Mouse (Mus musculus) intestine, embryonic 16.5 days (tissue): ENCODE results near the gene Hes7. TPM values are rescaled to one million over a fixed set of nuclear protein-coding genes. Genes with fewer than 3 reads are reported as not detected.

ENCODE experiments used
- ATAC-seq: fragments of 200-750 bp; cut with Nextera tagmentation; 2 replicates; pipeline ENCODE4 v1.8.0; 2017; ENCODE audit warnings: moderate TSS enrichment, moderate library complexity
- H3K27ac ChIP-seq: fragments of 300-500 bp; sonication (generic); 2 replicates; pipeline ENCODE4 v1.5.1; 2014; ENCODE audit warnings: mild to moderate bottlenecking, low read length
- H3K27me3 ChIP-seq: fragments of 300-500 bp; sonication (generic); replicated peaks from 2 replicates; pipeline ENCODE4 v1.6.1; 2014; ENCODE audit warnings: low read length, control low read depth, mixed read lengths; ENCODE audit not compliant: control insufficient read depth, insufficient read depth
- H3K36me3 ChIP-seq: fragments of 300-500 bp; sonication (generic); 2 replicates; pipeline ENCODE4 v1.6.1; 2014; ENCODE audit warnings: low read length, control low read depth; ENCODE audit not compliant: control insufficient read depth, insufficient read depth
- H3K4me1 ChIP-seq: fragments of 300-500 bp; sonication (generic); 2 replicates; pipeline ENCODE4 v1.6.1; 2014; ENCODE audit warnings: low read length, control low read depth, mixed read lengths; ENCODE audit not compliant: control insufficient read depth, insufficient read depth
- H3K4me2 ChIP-seq: fragments of 300-500 bp; sonication (generic); 2 replicates; pipeline ENCODE4 v1.6.1; 2014; ENCODE audit warnings: low read depth, low read length, control low read depth
- H3K4me3 ChIP-seq: fragments of 300-500 bp; sonication (generic); 2 replicates; pipeline ENCODE4 v1.5.1; 2014; ENCODE audit warnings: mild to moderate bottlenecking, low read length
- H3K9ac ChIP-seq: fragments of 300-500 bp; sonication (generic); 2 replicates; pipeline ENCODE4 v1.6.1; 2014; ENCODE audit warnings: low read depth, low read length
- H3K9me3 ChIP-seq: fragments of 300-500 bp; sonication (generic); 2 replicates; pipeline ENCODE4 v1.6.1; 2016; ENCODE audit warnings: low read length, control low read depth; ENCODE audit not compliant: control insufficient read depth
- WGBS: fragments of 180-500 bp; shearing (Covaris S2); extraction: QIAGEN DNeasy Blood & Tissue Kit; methylation state at CpG from one replicate; pipeline ENCODE4 v1.1.7; 2014; 5-methylcytosine and 5-hydroxymethylcytosine counted together
- polyA plus RNA-seq: library from polyadenylated mRNA; unstranded; fragments of >200 nt; fragmentation: Nextera tagmentation; extraction: Ambion mirVana; gene quantifications from 2 replicates; pipeline ENCODE4 v1.2.1, GENCODE M21; 2015

Gene Hes7
- polyA plus RNA-seq, 1 experiment from 2014 or later: 0.33 TPM

DNA sequence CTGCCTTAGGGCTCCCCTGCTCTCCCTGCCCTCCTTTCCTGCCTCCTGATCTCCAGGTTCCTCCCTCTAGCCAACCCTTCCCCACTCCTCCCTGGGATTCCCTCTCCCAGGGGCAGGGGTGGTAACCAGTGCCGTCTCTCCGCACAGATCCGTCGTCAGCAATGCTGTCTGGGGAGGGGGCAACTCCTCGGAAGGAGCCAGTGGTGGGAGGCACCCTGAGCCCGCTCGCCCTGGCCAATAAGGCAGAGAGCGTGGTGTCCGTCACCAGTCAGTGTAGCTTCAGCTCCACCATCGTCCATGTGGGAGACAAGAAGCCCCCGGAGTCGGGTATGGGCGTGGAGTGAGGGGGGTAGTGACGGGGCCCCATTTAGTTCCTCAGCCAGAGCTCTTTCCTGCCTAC, 15.7 kb upstream of the Hes7 start:
- H3K27me3 ChIP-seq: no peaks in the 10 kb centered on the region
- peaks cover 13% of the 10 kb centered on the region for H3K4me1 ChIP-seq
- no peak overlapping the region for H3K4me3 ChIP-seq
- WGBS: 92% methylated on average over 14 of the region's 14 CpGs
- no peak for ATAC-seq
- no peak overlapping the region for H3K9ac ChIP-seq
- H3K9me3 ChIP-seq: no peaks in the 10 kb centered on the region
- H3K36me3 ChIP-seq: peaks cover 63% of the 10 kb centered on the region
- H3K27ac ChIP-seq: no peak overlapping the region
- no peak overlapping the region for H3K4me2 ChIP-seq

- no peak overlapping the region for H3K4me3 ChIP-seq
- H3K36me3 ChIP-seq: peaks cover 63% of the 10 kb centered on the region
- H3K9me3 ChIP-seq: no peaks in the 10 kb centered on the region
- ATAC-seq: no peak
- no peak overlapping the region for H3K9ac ChIP-seq
- 87% methylated on average over 6 of the region's 6 CpGs for WGBS
- peaks cover 13% of the 10 kb centered on the region for H3K4me1 ChIP-seq
- H3K4me2 ChIP-seq: no peak overlapping the region
- H3K27ac ChIP-seq: no peak overlapping the region
- no peaks in the 10 kb centered on the region for H3K27me3 ChIP-seq
Observed at GRCm38 (mm10) chr11:69105227-69105626, 15.0 kb upstream of the Hes7 start.

DNA sequence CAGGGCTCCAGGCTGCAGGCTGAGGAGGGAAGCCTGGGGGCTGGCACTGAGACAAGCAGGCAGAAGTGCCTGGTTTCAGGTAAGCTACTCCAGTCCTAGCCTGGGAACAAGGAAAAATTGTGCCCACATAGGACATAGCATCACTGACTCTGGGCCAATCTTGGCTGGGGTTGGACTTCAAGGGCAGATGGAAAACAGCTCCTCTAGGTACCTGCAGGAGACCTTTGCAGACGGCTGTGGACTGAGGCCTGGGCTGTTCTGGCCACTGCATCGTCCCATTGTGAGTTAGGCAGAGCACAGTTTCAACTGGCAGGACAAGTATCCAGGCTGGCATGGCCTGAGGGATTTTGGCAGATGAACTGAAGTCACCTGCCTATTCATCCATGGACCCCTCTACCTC, 14.4 kb upstream of the Hes7 start:
- Histone ChIP-seq H3K9ac (no peak overlapping the region), H3K4me3 (no peak overlapping the region), H3K36me3 (peaks cover 63% of the 10 kb centered on the region), H3K27me3 (no peaks in the 10 kb centered on the region), H3K27ac (no peak overlapping the region), H3K9me3 (no peaks in the 10 kb centered on the region), H3K4me1 (peaks cover 8% of the 10 kb centered on the region), H3K4me2 (no peak overlapping the region)
- WGBS: 92% methylated on average over 2 of the region's 2 CpGs
- no peak for ATAC-seq

- whole genome bisulfite sequencing: 92% methylated on average over 11 of the region's 11 CpGs
- Histone ChIP-seq H3K4me3 (no peak overlapping the region), H3K9me3 (no peaks in the 10 kb centered on the region), H3K27me3 (no peaks in the 10 kb centered on the region), H3K27ac (no peak overlapping the region), H3K4me2 (no peak overlapping the region), H3K9ac (no peak overlapping the region), H3K36me3 (peaks cover 63% of the 10 kb centered on the region), H3K4me1 (peaks cover 8% of the 10 kb centered on the region)
- no peak for ATAC-seq
Observed at GRCm38 (mm10) chr11:69106299-69106698, 13.9 kb upstream of the Hes7 start.

DNA sequence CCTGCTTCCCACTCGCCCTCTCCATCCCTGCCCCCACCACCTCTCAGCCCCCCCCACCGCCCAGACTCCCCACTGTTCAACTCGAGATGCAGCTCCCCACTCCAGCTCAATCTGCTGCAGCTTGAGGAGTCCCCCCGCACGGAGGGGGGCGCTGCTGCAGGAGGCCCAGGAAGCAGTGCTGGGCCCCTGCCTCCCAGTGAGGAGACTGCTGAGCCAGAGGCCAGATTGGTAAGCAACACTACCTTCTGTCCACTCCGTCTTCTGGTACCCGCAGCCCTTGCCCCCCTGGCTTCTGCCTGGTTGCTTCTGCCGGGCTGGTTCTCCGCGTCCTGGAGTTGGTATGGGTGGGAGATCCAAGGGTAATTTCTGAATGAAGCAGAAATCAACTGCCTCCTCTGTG, 13.4 kb upstream of the Hes7 start:
- H3K9ac ChIP-seq: no peak overlapping the region
- 86% methylated on average over 11 of the region's 11 CpGs for WGBS
- H3K4me2 ChIP-seq: no peak overlapping the region
- peaks cover 60% of the 10 kb centered on the region for H3K36me3 ChIP-seq
- ATAC-seq: no peak
- H3K4me3 ChIP-seq: no peak overlapping the region
- no peak overlapping the region for H3K27ac ChIP-seq
- no peaks in the 10 kb centered on the region for H3K27me3 ChIP-seq
- H3K4me1 ChIP-seq: peaks cover 8% of the 10 kb centered on the region
- H3K9me3 ChIP-seq: no peaks in the 10 kb centered on the region

DNA sequence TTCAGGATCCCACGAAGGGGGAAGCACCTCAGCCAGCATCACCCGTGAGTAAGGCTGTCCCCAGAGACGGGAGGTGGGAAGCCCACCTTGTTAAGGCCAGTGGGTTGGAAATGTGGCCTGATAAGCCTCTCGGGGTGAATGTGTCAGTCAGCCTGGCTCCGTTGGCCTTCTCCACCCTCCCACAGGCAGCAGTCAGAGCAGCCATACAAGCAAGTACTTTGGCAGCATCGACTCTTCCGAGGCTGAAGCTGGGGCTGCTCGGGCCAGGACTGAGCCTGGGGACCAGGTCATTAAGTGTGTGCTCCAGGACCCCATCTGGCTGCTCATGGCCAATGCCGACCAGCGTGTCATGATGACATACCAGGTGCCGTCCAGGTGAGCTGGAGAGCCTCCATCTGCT, 12.5 kb upstream of the Hes7 start:
- H3K27ac ChIP-seq: no peak overlapping the region
- H3K27me3 ChIP-seq: no peaks in the 10 kb centered on the region
- H3K36me3 ChIP-seq: peaks cover 53% of the 10 kb centered on the region
- H3K4me1 ChIP-seq: peaks cover 8% of the 10 kb centered on the region
- ATAC-seq: no peak
- no peak overlapping the region for H3K4me2 ChIP-seq
- no peaks in the 10 kb centered on the region for H3K9me3 ChIP-seq
- H3K9ac ChIP-seq: no peak overlapping the region
- 89% methylated on average over 11 of the region's 11 CpGs for WGBS
- no peak overlapping the region for H3K4me3 ChIP-seq

- Histone ChIP-seq H3K4me3 (no peak overlapping the region), H3K9ac (no peak overlapping the region), H3K27ac (no peak overlapping the region), H3K9me3 (no peaks in the 10 kb centered on the region), H3K4me1 (peaks cover 8% of the 10 kb centered on the region), H3K27me3 (no peaks in the 10 kb centered on the region), H3K36me3 (peaks cover 48% of the 10 kb centered on the region), H3K4me2 (no peak overlapping the region)
- WGBS: 91% methylated on average over 9 of the region's 9 CpGs
- no peak for ATAC-seq
Observed at GRCm38 (mm10) chr11:69108223-69108622, 12.0 kb upstream of the Hes7 start.

DNA sequence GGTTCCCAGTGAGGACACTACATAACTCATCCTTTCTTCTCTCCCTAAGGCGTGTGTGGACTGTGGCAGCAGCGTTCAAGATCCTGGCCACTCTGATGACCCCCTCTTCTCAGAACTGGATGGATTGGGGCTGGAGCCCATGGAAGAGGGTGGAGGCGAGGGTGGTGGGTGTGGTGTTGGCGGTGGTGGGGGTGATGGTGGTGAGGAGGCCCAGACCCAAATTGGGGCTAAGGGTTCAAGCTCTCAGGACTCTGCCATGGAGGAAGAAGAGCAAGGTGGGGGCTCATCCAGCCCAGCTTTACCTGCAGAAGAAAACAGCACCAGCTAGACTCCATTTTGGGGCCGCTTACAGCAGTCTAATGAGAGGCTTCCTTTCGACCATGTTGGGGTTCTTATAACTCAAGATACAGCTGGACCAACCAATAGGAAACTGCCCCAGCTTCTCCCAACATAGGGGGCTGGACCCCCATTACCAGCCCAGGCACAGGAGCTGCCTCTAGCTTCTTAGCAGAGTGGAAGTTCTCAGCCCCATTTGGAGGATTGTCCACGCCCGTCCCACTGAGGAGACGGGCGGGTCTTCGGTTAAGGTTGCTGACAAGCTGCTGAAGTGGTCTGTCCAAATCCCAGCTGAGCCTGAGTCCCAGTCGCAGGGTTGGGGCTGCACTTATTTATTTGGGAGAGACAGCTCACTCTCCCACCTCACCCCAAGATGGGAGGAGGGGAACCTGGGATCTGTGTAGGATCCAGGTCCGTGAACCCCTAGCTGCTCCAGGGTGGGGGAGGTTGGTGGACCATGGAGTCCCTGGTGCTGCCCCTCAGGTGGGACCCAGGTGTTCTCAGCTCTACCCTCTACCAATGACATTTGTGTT, 10.9 kb upstream of the Hes7 start:
- no peaks in the 10 kb centered on the region for H3K27me3 ChIP-seq
- ATAC-seq: no peak
- no peak overlapping the region for H3K4me3 ChIP-seq
- H3K9ac ChIP-seq: peak overlapping the region; percentile 7; the same call in 1 of the 2 replicates
- WGBS: 86% methylated on average over 13 of the region's 13 CpGs
- H3K4me1 ChIP-seq: peaks cover 8% of the 10 kb centered on the region
- H3K36me3 ChIP-seq: peaks cover 39% of the 10 kb centered on the region
- no peaks in the 10 kb centered on the region for H3K9me3 ChIP-seq
- H3K27ac ChIP-seq: no peak overlapping the region
- H3K4me2 ChIP-seq: no peak overlapping the region

- Histone ChIP-seq H3K9me3 (no peaks in the 10 kb centered on the region), H3K9ac (peak overlapping the region; percentile 52; the same call in 1 of the 2 replicates), H3K36me3 (peaks cover 27% of the 10 kb centered on the region), H3K27ac (0 out of 2 replicates have a peak overlapping the region, but pooled peaks have one; percentile 46), H3K4me1 (peaks cover 8% of the 10 kb centered on the region), H3K4me2 (peak overlapping the region; percentile 70), H3K27me3 (no peaks in the 10 kb centered on the region), H3K4me3 (peak overlapping the region; percentile 55)
- 2% methylated on average over 30 of the region's 30 CpGs for WGBS
- peak; percentile 74 for ATAC-seq
Observed at GRCm38 (mm10) chr11:69110319-69111046, 9.7 kb upstream of the Hes7 start.
